Mouse (Mus musculus) intestine, embryonic 16.5 days (tissue): Measurements from ENCODE around the gene Pawr. TPM values are rescaled to one million over a fixed set of nuclear protein-coding genes. Genes with fewer than 3 reads are reported as not detected.

Source experiments
- ATAC-seq: fragments of 200-750 bp; cut with Nextera tagmentation; 2 replicates; pipeline ENCODE4 v1.8.0; 2017; ENCODE audit warnings: moderate TSS enrichment, moderate library complexity
- H3K27ac ChIP-seq: fragments of 300-500 bp; sonication (generic); 2 replicates; pipeline ENCODE4 v1.5.1; 2014; ENCODE audit warnings: mild to moderate bottlenecking, low read length
- H3K27me3 ChIP-seq: fragments of 300-500 bp; sonication (generic); replicated peaks from 2 replicates; pipeline ENCODE4 v1.6.1; 2014; ENCODE audit warnings: low read length, control low read depth, mixed read lengths; ENCODE audit not compliant: control insufficient read depth, insufficient read depth
- H3K36me3 ChIP-seq: fragments of 300-500 bp; sonication (generic); 2 replicates; pipeline ENCODE4 v1.6.1; 2014; ENCODE audit warnings: low read length, control low read depth; ENCODE audit not compliant: control insufficient read depth, insufficient read depth
- H3K4me1 ChIP-seq: fragments of 300-500 bp; sonication (generic); 2 replicates; pipeline ENCODE4 v1.6.1; 2014; ENCODE audit warnings: low read length, control low read depth, mixed read lengths; ENCODE audit not compliant: control insufficient read depth, insufficient read depth
- H3K4me2 ChIP-seq: fragments of 300-500 bp; sonication (generic); 2 replicates; pipeline ENCODE4 v1.6.1; 2014; ENCODE audit warnings: low read depth, low read length, control low read depth
- H3K4me3 ChIP-seq: fragments of 300-500 bp; sonication (generic); 2 replicates; pipeline ENCODE4 v1.5.1; 2014; ENCODE audit warnings: mild to moderate bottlenecking, low read length
- H3K9ac ChIP-seq: fragments of 300-500 bp; sonication (generic); 2 replicates; pipeline ENCODE4 v1.6.1; 2014; ENCODE audit warnings: low read depth, low read length
- H3K9me3 ChIP-seq: fragments of 300-500 bp; sonication (generic); 2 replicates; pipeline ENCODE4 v1.6.1; 2016; ENCODE audit warnings: low read length, control low read depth; ENCODE audit not compliant: control insufficient read depth
- WGBS: fragments of 180-500 bp; shearing (Covaris S2); extraction: QIAGEN DNeasy Blood & Tissue Kit; methylation state at CpG from one replicate; pipeline ENCODE4 v1.1.7; 2014; 5-methylcytosine and 5-hydroxymethylcytosine counted together
- polyA plus RNA-seq: library from polyadenylated mRNA; unstranded; fragments of >200 nt; fragmentation: Nextera tagmentation; extraction: Ambion mirVana; gene quantifications from 2 replicates; pipeline ENCODE4 v1.2.1, GENCODE M21; 2015

Pawr gene
- polyA plus RNA-seq, 1 experiment from 2014 or later, result 4.5 TPM

DNA sequence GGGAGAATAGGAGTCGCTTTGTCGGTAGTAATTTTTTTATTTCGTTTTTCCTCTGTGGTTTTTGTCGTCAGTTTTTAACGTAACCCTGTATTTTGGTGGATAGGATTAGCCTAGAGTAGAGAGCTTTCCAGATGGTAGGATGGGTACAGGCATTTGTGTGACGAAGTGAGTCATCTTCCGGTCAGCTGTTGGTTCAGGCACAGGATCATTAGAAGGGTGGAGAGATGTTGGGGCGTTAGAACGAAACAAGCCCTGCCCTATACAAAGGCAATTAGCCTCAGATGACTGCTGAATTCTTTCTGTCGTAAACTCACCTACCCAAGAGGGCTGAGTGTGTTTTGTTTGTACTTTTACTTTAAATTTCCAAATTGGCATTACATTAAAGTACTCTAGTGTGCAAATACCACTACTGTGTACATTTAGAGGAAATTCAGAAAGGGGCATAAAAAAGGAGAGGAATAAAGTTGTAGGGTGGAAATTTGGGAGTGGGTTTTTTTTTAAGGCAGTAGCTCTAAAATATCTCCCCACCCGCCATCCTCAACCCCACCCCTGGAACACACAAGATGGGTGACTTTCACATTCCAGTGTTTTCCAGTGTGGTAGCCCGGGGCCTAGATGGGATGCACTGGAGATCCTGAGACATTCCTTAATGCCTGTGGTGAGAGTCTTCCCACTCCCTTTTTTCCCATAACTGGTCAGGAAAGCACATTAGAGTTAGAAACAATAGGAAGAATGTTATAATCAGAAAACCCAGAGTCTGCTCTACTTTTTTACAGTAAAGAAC, 40.0 kb upstream of the Pawr start:
- H3K9me3 ChIP-seq, result no peaks in the 10 kb centered on the region
- H3K27ac ChIP-seq, result no peak overlapping the region
- H3K9ac ChIP-seq, result no peak overlapping the region
- ATAC-seq, result no peak
- H3K4me3 ChIP-seq, result no peak overlapping the region
- no peak overlapping the region for H3K4me2 ChIP-seq
- H3K36me3 ChIP-seq, result no peaks in the 10 kb centered on the region
- no peaks in the 10 kb centered on the region for H3K4me1 ChIP-seq
- 75% methylated on average over 12 of the region's 12 CpGs for WGBS
- H3K27me3 ChIP-seq, result no peaks in the 10 kb centered on the region

DNA sequence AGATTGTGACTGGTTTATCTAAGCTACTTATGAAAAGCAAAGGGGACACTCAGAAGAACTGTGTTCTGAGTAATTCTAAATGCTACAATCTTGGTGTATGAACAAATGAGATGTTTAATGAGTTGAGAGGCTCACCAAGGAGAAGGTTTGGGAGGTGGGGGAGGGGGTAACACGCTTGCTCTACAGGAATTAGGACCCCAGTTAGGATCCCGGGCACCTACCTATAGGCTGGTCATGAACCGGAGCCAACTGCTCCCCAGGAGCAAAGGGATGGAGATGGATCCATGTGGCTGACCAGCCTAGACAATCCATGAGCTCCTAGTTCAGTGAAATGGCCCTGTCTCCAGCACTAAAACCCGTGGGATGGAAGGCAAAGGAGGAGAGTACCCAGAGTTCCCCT, 39.3 kb upstream of the Pawr start:
- WGBS, result 88% methylated on average over 4 of the region's 4 CpGs
- H3K9ac ChIP-seq, result no peak overlapping the region
- H3K27me3 ChIP-seq, result no peaks in the 10 kb centered on the region
- H3K27ac ChIP-seq, result no peak overlapping the region
- H3K4me1 ChIP-seq, result no peaks in the 10 kb centered on the region
- no peaks in the 10 kb centered on the region for H3K9me3 ChIP-seq
- H3K4me2 ChIP-seq, result no peak overlapping the region
- ATAC-seq, result no peak
- no peak overlapping the region for H3K4me3 ChIP-seq
- no peaks in the 10 kb centered on the region for H3K36me3 ChIP-seq

DNA sequence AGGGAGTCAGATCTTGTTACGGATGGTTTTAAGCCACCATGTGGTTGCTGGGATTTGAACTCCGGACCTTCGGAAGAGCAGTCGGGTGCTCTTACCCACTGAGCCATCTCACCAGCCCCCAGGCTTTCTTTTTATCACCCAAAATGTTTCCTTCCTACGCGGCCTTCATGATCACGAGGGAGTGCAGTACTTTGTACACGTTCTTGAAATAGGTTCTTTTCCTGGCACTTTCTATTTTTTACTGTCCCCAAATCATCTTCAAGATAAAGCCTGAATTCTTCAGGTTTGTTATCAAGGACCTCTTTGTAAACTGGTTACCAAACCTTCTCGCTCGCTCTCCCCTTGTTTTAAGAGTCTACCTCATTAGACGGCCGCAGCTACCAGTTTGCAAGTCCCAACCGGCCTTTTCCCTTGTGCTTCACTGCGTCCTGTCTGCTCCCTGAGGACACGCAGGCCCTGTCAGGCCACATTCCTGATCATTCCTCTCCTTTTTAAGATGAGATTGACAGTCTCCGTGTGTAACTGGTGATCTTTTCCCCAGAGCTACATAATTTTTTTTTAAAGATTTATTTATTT, 38.2 kb upstream of the Pawr start:
- Histone ChIP-seq H3K27me3 (no peaks in the 10 kb centered on the region), H3K27ac (no peak overlapping the region), H3K4me2 (no peak overlapping the region), H3K36me3 (no peaks in the 10 kb centered on the region), H3K4me3 (no peak overlapping the region), H3K9me3 (no peaks in the 10 kb centered on the region), H3K4me1 (no peaks in the 10 kb centered on the region), H3K9ac (no peak overlapping the region)
- ATAC-seq, result no peak
- WGBS, result 86% methylated on average over 16 of the region's 16 CpGs

DNA sequence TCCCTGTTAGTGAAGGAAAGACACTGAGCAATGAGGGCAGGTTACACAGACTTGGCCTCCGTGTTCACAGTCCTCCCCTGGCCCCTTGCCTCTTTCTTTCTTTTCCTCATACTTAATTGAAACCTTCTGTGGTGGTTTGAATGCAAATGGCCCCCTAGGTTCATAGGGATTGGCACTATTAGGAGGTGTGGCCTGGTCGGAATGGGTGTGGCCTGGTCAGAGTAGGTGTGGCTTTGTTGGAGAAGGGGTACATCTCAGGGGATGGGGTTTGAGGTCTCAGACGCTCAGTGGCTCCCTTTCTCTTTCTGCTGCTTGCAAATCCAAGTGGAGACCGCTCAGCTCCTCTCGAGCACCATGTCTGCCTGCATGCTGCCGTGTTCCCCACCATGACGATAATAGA, 37.2 kb upstream of the Pawr start:
- WGBS, result 87% methylated on average over 7 of the region's 7 CpGs
- no peaks in the 10 kb centered on the region for H3K27me3 ChIP-seq
- no peaks in the 10 kb centered on the region for H3K4me1 ChIP-seq
- H3K4me3 ChIP-seq, result no peak overlapping the region
- ATAC-seq, result no peak
- no peaks in the 10 kb centered on the region for H3K9me3 ChIP-seq
- no peak overlapping the region for H3K27ac ChIP-seq
- H3K9ac ChIP-seq, result no peak overlapping the region
- H3K36me3 ChIP-seq, result no peaks in the 10 kb centered on the region
- H3K4me2 ChIP-seq, result no peak overlapping the region

DNA sequence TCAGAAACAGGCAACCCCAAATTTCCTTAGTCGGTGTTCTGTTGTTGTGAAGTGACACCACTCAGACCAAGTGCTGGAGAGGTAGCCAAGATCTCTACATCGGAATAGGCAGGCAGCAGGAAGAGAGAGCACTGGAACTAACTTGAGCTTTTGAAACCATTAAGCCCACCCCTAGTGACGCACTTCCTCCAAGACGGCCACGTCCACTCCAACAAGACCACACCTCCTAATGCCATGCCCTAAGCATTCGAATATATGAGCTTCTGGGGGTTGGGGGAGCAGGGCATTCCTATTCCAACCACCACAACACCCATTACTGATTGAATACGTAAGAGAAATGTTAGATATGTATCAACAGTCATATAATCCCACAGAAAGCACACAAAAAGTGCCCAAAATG, 35.5 kb upstream of the Pawr start:
- H3K27ac ChIP-seq, result no peak overlapping the region
- H3K36me3 ChIP-seq, result no peaks in the 10 kb centered on the region
- no peak for ATAC-seq
- H3K4me1 ChIP-seq, result no peaks in the 10 kb centered on the region
- H3K9ac ChIP-seq, result no peak overlapping the region
- no peak overlapping the region for H3K4me2 ChIP-seq
- H3K27me3 ChIP-seq, result no peaks in the 10 kb centered on the region
- H3K4me3 ChIP-seq, result no peak overlapping the region
- no peaks in the 10 kb centered on the region for H3K9me3 ChIP-seq
- WGBS, result 85% methylated on average over 7 of the region's 7 CpGs

DNA sequence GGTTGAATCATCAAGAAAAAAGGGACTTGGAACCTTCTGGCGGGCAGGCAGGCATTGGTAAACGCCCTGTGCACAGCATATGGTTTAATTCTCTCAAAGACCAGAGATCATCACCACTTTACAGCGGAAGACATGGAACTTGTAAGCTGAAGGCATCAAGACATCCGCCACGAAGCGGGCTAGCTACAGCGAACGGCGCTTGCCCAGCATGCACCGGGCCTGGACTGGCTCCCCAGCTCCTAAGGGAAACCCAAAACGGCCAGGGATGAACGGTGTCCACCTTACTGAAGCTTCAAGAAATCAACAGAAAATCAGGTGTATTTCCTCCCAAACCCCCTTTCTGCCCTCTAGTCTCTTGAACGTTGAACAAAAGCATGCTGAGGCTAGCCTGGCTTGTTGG, 33.7 kb upstream of the Pawr start:
- Histone ChIP-seq H3K4me2 (no peak overlapping the region), H3K4me1 (no peaks in the 10 kb centered on the region), H3K9me3 (no peaks in the 10 kb centered on the region), H3K27ac (no peak overlapping the region), H3K4me3 (no peak overlapping the region), H3K27me3 (no peaks in the 10 kb centered on the region), H3K9ac (no peak overlapping the region), H3K36me3 (no peaks in the 10 kb centered on the region)
- 94% methylated on average over 13 of the region's 13 CpGs for WGBS
- no peak for ATAC-seq

DNA sequence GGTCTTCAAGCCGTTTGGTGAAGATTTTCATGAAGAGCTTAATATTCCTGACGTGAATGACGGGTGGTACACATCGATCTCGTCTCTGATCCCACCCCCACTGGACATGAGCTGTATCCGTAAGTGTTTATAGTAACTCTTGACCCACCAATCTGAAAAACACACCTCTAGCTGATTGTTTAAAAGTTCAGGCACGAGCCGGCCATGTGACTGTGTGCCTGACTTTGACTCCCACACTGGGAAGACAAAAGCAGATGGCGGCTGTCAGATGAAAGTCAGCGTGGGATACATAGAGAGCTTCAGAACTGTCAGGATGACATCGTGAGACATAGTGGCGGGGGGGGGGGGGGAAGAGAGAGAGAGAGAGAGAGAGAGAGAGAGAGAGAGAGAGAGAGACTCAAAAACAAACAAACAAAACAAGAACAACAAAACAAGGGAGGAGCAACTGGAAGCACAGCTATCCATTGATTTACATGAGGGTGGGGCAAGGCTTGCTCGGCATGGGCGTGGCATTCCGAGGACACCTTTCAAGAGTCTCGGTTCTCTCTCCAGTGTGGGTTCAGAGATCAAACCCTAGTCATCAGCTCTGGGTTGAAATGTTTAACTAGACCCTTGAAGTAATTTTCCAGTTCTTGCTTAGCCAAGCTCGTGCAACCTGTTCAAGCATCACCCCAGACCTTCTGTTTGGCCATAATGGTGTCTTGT, 32.9 kb upstream of the Pawr start:
- Histone ChIP-seq H3K4me1 (no peaks in the 10 kb centered on the region), H3K27me3 (no peaks in the 10 kb centered on the region), H3K4me3 (no peak overlapping the region), H3K27ac (no peak overlapping the region), H3K9ac (no peak overlapping the region), H3K4me2 (no peak overlapping the region), H3K9me3 (no peaks in the 10 kb centered on the region), H3K36me3 (no peaks in the 10 kb centered on the region)
- WGBS, result 70% methylated on average over 16 of the region's 17 CpGs
- no peak for ATAC-seq

DNA sequence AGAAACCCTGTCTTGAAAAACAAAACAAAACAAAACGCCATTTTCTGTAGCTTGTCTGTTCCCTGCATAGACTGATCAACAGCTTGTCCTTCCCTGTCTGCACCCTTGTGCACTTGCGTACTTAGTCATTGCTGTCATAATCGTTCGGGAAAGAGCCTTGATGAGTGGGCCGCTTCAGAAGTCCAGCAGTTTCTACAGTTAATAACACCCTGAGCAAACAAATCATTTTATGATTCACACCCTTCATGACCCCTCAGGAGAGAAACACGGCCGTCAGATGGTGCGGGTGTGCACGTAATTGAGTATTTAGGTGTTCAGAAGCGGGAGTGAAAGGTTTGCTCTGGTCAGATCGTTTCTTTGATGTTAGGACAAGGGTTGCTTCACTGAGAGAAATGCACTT, 32.1 kb upstream of the Pawr start:
- Histone ChIP-seq H3K4me3 (no peak overlapping the region), H3K36me3 (no peaks in the 10 kb centered on the region), H3K27me3 (no peaks in the 10 kb centered on the region), H3K4me1 (no peaks in the 10 kb centered on the region), H3K9me3 (no peaks in the 10 kb centered on the region), H3K4me2 (no peak overlapping the region), H3K9ac (no peak overlapping the region), H3K27ac (no peak overlapping the region)
- peak; percentile 92 for ATAC-seq
- 42% methylated on average over 11 of the region's 11 CpGs for WGBS

DNA sequence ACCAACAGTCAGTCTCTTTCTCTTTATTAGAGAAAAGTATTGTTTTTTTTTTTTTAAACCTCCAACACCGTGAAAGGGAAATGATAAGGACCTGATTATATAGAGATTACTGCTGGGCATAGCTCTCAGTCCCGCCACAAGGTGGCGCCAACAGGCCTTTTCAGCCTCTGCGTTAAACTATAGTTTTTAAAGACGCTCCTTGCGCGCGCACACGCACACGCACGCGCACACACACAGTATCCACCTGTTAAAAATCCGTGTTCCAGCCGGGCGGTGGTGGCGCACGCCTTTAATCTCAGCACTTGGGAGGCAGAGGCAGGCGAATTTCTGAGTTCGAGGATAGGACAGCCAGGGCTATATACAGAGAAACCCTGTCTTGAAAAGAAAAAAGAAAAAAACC, 31.1 kb upstream of the Pawr start:
- WGBS, result 11% methylated on average over 19 of the region's 19 CpGs
- Histone ChIP-seq H3K27me3 (no peaks in the 10 kb centered on the region), H3K9ac (no peak overlapping the region), H3K4me2 (peak overlapping the region; percentile 43), H3K9me3 (no peaks in the 10 kb centered on the region), H3K27ac (no peak overlapping the region), H3K4me1 (no peaks in the 10 kb centered on the region), H3K4me3 (peak overlapping the region; percentile 26; the same call in 1 of the 2 replicates), H3K36me3 (no peaks in the 10 kb centered on the region)
- peak; percentile 68 for ATAC-seq
